Mouse (Mus musculus): ENCODE measurements around the gene Zfp677.
"Not testable (repeated sequence)": the region's sequence is repeated elsewhere in the genome, so short reads cannot be mapped to it uniquely, and the experiment has no call there.

Gene Zfp677

DNA sequence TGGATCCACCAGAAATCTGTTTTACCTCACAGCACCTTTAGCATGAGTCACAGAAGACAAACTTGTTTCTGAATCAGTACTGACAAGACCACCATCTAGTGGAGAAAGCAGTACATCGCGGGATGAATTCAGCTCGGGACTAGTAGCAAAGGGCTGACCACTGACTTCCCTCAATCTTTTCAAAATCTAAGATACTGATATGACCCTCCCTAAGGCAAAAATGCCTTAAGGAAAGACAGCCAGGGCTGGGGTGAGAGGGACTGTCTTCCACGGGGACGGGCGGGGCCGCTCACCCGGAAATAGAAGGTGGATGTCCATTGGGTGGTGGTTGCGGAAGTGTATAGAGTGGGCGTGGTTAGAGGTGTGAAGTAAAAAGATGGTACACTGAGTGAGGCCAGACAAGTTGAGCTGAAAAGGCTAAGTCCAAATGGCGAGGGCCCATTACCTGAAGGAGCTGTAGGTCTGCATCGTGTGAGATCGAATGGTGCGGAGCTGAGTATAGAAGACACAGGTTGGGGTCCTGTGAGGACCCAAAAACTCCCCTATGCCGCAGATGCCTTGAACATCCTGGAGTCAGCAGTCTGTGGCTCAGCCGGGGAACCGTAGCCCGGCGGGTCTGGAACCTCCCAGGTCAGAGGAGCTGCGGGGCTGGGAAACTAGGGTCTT is at the start of gene Zfp677:
Gene Zfp677 (plus strand): TSS at position 358 of the 666 bp plus-strand sequence.
- ATAC-seq (ENCODE audit: low TSS enrichment): peak; percentile 99

DNA sequence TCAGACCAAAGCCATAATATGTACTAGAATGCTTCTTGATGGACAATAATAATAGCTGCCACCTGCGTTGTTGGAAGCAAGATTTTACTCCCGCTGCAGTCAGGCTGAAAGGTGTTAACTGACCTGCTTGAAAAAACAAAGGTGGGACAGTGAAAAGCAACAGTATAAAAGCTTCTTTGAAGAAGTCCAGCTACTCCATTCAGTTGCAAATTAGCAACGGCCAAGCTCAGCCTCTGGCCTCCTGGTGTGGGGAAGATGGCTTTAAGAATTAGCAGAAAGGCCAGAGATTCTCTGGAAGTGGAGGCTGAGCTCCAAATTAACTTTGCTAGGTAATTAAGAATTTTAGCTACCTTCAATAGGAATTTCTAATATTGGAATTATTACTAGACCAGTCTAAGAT is 15.5 kb upstream of the Zfp677 start:
- not testable (repeated sequence) for ATAC-seq (ENCODE audit: low TSS enrichment)

DNA sequence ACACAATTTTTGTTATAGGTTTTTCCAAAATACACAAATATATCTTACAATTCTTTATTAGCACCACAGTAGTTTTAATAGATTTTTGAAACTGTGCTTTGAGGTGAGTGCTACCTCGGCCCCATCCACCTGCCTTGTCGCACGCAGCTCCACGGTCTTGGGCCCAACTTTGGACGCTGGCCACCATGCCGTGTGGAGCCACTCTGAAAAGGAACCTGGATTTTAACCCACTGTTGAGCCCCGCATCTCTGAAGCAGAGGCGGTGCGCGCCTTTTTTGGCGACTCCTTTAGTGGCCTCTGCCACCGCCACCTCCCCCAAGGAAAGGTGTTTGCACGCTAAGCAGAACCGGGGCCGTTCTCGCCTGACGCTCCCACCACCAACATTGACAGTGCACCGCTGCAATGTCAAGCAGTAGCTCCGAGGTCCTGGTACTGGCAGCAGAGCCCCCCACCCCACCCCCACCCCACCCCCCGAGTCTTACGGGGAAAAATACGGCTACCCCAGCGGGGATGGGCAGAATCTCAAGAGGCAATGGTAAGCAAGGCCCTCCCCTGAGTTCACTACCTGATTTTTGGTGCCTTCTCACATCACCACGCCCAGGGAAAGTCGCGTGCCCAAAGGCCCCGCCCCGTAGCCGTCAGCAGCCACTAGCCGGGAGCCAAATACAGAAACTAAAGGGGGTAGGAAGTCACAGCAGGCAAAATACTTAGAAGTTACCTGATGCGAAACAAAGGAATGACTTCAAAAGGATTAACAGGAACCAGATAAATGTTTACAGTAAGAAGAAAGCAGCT is 13.4 kb upstream of the Zfp677 start:
- no peak for ATAC-seq (ENCODE audit: low TSS enrichment)

GRCm38 (mm10) chr17:21375311-21375710 is 8.2 kb upstream of the Zfp677 start:
- no peak for ATAC-seq (ENCODE audit: low TSS enrichment)

- ATAC-seq (ENCODE audit: low TSS enrichment): peak; percentile 23; the same call in 1 of the 2 replicates
Measured at GRCm38 (mm10) chr17:21384057-21384411, 486 bp downstream of the Zfp677 start.

GRCm38 (mm10) chr17:21422664-21423599 is 39.4 kb downstream of the Zfp677 start, which contains the start of gene Zfp54:
Gene Zfp54, plus strand, starts transcription at chr17:21423227.
- ATAC-seq (ENCODE audit: low TSS enrichment): peak; percentile 98

DNA sequence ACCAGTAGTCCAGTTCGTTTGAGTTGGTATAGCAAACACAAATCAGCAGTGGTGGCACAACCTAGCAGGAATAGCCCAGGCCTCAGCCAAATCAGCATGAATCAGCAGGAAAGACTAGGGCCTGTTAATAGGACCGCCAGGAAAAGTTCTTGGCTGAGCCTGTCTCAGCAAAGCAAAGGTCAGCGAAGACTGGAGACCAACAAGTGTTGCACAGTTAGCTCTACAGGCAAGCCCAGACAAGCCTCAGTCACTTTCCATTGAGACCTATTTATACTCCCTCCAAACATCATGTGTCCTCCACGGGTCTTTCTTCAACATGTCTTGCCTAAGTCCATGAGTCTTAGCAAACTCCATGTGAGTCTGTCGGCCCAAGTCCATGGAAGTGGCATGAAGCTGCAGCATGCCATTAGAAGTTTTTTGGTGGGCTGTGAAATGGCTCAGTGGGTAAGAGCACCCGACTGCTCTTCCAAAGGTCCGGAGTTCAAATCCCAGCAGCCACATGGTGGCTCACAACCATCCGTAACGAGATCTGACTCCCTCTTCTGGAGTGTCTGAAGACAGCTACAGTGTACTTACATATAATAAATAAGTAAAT is 55.4 kb downstream of the Zfp677 start:
- not testable (repeated sequence) for ATAC-seq (ENCODE audit: low TSS enrichment)
